Mouse (Mus musculus) small intestine, adult 2 months (tissue): ENCODE measurements at regions not wholly inside any gene's neighbourhood (a gene's known extent, or its start where the extent isn't known, plus 50 kb on each side); places are given as distances from the start of the nearest gene placed in this dataset.

Experiments used
- H3K27ac ChIP-seq: fragments of 200-500 bp; 2 replicates; pipeline ENCODE4 v1.5.1; 2012; ENCODE audit warnings: low read depth, low read length, control low read depth, inconsistent platforms; ENCODE audit not compliant: insufficient read depth
- H3K27me3 ChIP-seq: fragments of 200-500 bp; 2 replicates; pipeline ENCODE4 v1.6.1; 2012; ENCODE audit warnings: mild to moderate bottlenecking, moderate library complexity, low read length, inconsistent platforms; ENCODE audit not compliant: control insufficient read depth, insufficient read depth
- H3K36me3 ChIP-seq: fragments of 200-500 bp; 2 replicates; pipeline ENCODE4 v1.6.1; 2012; ENCODE audit warnings: mild to moderate bottlenecking, low read length, control low read depth, inconsistent platforms; ENCODE audit not compliant: control insufficient read depth, insufficient read depth
- H3K4me1 ChIP-seq: fragments of 200-500 bp; 2 replicates; pipeline ENCODE4 v1.6.1; 2012; ENCODE audit warnings: low read length, inconsistent platforms, mixed read lengths; ENCODE audit not compliant: control insufficient read depth, insufficient read depth, insufficient read length
- H3K4me3 ChIP-seq: fragments of 200-500 bp; 2 replicates; pipeline ENCODE4 v1.5.1; 2012; ENCODE audit warnings: low read depth, mild to moderate bottlenecking, control low read depth, inconsistent platforms, low read length, moderate library complexity
- CTCF ChIP-seq: fragments of 200-500 bp; IDR thresholded peaks from 2 replicates; pipeline ENCODE4 v1.5.1; 2012; ENCODE audit warnings: low read depth, mild to moderate bottlenecking, control low read depth, inconsistent platforms, low read length, moderate library complexity, mixed read lengths; ENCODE audit not compliant: insufficient replicate concordance, insufficient read length; ENCODE audit errors: extremely low read depth
- POLR2A ChIP-seq: fragments of 200-500 bp; IDR thresholded peaks from 2 replicates; pipeline ENCODE4 v1.6.1; 2012; ENCODE audit warnings: low read depth, mild to moderate bottlenecking, control low read depth, inconsistent platforms, low read length, moderate library complexity
- WGBS: fragments of 180-500 bp; shearing (Covaris S2); methylation state at CpG from one replicate; pipeline ENCODE4 v1.1.7; 2018; 5-methylcytosine and 5-hydroxymethylcytosine counted together

- H3K4me1 ChIP-seq, result no peaks in the 10 kb centered on the region
- H3K36me3 ChIP-seq, result no peaks in the 10 kb centered on the region
- H3K27ac ChIP-seq, result no peak overlapping the region
- 65% methylated on average over 4 of the region's 4 CpGs for WGBS
- no peak overlapping the region for H3K4me3 ChIP-seq
- H3K27me3 ChIP-seq, result no peaks in the 10 kb centered on the region
- TF ChIP-seq POLR2A, result no peak
- TF ChIP-seq CTCF, result no peak
Observed at GRCm38 (mm10) chr14:100792094-100792493, 408.0 kb downstream of the Prr30 start.

- Histone ChIP-seq H3K4me1 (no peaks in the 10 kb centered on the region), H3K36me3 (no peaks in the 10 kb centered on the region), H3K27me3 (no peaks in the 10 kb centered on the region), H3K4me3 (no peak overlapping the region), H3K27ac (no peak overlapping the region)
- TF ChIP-seq CTCF (no peak), POLR2A (no peak)
- WGBS, result 69% methylated on average over 3 of the region's 3 CpGs
Observed at GRCm38 (mm10) chr14:100781882-100782281, 418.2 kb downstream of the Prr30 start.

DNA sequence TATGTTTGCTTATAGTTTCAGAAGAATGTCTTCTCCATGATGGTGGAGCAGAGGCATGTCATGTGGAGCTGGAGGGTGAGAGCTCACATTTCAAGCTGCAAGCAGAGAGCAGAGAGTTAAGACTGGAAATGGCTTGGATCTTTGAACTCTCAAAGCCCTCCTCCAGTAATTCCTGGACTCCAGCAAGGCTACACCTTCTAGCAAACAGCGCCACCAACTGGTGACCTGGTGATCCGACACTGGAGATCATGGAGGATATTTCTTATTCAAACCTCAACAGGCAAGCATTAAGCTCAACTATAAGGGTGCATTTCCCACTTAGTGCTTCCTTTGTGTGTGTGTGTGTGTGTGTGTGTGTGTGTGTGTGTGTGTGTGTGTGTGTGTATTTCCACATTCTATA, 446.2 kb downstream of the Prr30 start:
- H3K36me3 ChIP-seq, result no peaks in the 10 kb centered on the region
- 50% methylated on average over 2 of the region's 2 CpGs for WGBS
- H3K27ac ChIP-seq, result no peak overlapping the region
- H3K4me3 ChIP-seq, result no peak overlapping the region
- no peaks in the 10 kb centered on the region for H3K4me1 ChIP-seq
- TF ChIP-seq POLR2A (no peak), CTCF (no peak)
- no peaks in the 10 kb centered on the region for H3K27me3 ChIP-seq

- H3K4me3 ChIP-seq, result no peak overlapping the region
Observed at GRCm38 (mm10) chr14:100752746-100753145, 447.4 kb downstream of the Prr30 start.

GRCm38 (mm10) chr14:100749737-100750541, 450.2 kb downstream of the Prr30 start:
- 0 out of 2 replicates have a peak overlapping the region, but pooled peaks have one; percentile 0 for H3K27ac ChIP-seq
- H3K36me3 ChIP-seq, result no peaks in the 10 kb centered on the region
- no peaks in the 10 kb centered on the region for H3K27me3 ChIP-seq
- H3K4me1 ChIP-seq, result no peaks in the 10 kb centered on the region
- TF ChIP-seq CTCF (no peak), POLR2A (no peak)
- H3K4me3 ChIP-seq, result peak overlapping the region; percentile 51
- WGBS, result 19% methylated on average over 19 of the region's 19 CpGs

More at GRCm38 (mm10) chr14:100752746-100753145, 447.4 kb downstream of the Prr30 start:
- 82% methylated on average over 10 of the region's 10 CpGs for WGBS
- Histone ChIP-seq H3K27ac (no peak overlapping the region), H3K4me1 (no peaks in the 10 kb centered on the region), H3K36me3 (no peaks in the 10 kb centered on the region), H3K27me3 (no peaks in the 10 kb centered on the region)
- no peak for TF ChIP-seq CTCF
- no peak for TF ChIP-seq POLR2A

GRCm38 (mm10) chr14:100735276-100735675, 450.8 kb upstream of the Klf12 start:
- Histone ChIP-seq H3K36me3 (no peaks in the 10 kb centered on the region), H3K4me3 (no peak overlapping the region), H3K27ac (no peak overlapping the region), H3K27me3 (no peaks in the 10 kb centered on the region), H3K4me1 (no peaks in the 10 kb centered on the region)
- TF ChIP-seq POLR2A (no peak), CTCF (no peak)
- WGBS, result 68% methylated on average over 4 of the region's 4 CpGs

DNA sequence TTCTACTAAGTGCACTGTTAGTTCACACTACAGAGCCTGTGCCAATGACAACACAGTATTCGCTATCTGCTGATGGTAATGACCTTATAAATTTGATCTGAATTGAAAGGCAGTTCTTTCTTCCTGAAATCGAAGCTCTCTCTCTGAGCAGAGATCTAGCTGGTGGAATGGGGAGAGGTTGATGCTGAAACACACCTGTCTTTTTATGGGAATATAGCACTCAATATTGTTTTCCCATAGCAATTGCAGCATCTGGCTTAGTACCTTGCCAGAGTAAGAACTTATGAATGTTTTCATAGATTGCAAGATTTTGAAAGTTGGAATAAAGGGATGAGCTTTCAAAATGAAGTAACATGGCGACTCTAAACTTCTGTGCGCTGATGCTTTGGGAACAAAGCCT, 444.0 kb upstream of the Klf12 start:
- H3K4me1 ChIP-seq, result no peaks in the 10 kb centered on the region
- H3K27me3 ChIP-seq, result no peaks in the 10 kb centered on the region
- WGBS, result 70% methylated on average over 4 of the region's 4 CpGs
- no peak for TF ChIP-seq CTCF
- TF ChIP-seq POLR2A, result no peak
- no peak overlapping the region for H3K4me3 ChIP-seq
- H3K27ac ChIP-seq, result no peak overlapping the region
- H3K36me3 ChIP-seq, result no peaks in the 10 kb centered on the region
